Mouse (Mus musculus): ENCODE results near the gene Gm5294. TPM values are rescaled to one million over a fixed set of nuclear protein-coding genes. Genes with fewer than 3 reads are reported as not detected.

Gm5294 gene
- polyA plus RNA-seq, 1 experiment from 2014 or later = not detected

DNA sequence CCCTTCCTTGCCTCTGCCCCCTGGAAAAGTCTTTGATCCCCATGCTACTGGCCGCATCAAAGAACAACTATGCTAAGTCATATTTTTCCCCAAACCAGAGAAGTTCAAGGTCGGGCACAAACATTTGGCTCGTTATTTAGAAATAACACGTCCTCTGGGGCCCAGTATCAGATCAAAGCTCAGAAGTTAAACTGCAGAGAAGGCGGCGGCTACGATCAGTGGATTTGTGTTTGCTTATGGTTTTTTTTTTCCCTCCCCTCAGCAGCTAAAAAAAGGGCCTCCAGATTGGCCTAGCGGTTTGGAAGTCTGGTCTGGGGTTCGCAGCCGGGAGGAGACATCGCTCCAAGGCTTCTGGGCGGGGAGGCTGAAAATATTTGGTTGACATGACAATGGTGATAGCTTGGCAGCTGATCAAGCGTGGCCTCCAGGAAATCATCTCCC is 38.0 kb downstream of the Gm5294 start:
- Histone ChIP-seq H3K4me3 (ENCODE audit: control insufficient read depth in 1 of 2, insufficient read depth in 1 of 2, low read depth in 1 of 2, low read length in 2 of 2) (no peak overlapping the region), H3K9me3 (ENCODE audit: control insufficient read depth, low read length) (no peaks in the 10 kb centered on the region), H3K36me3 (ENCODE audit: control insufficient read depth, insufficient read depth, low read length) (no peaks in the 10 kb centered on the region), H3K4me2 (ENCODE audit: low read length) (no peak overlapping the region), H3K27ac (replicated peaks in 1 of 2; ENCODE audit: control insufficient read depth in 1 of 2, insufficient read depth in 1 of 2, low read depth in 2 of 2, low read length in 2 of 2) (no peak overlapping the region), H3K27me3 (ENCODE audit: control insufficient read depth, insufficient read depth, low read length) (no peaks in the 10 kb centered on the region), H3K9ac (ENCODE audit: low read length) (0 out of 2 replicates have a peak overlapping the region, but pooled peaks have one; percentile 5), H3K4me1 (ENCODE audit: control insufficient read depth in 2 of 2, insufficient read depth in 2 of 2, low read length in 2 of 2) (peaks cover 7 to 11% of the 10 kb centered on the region in 2 experiments)
- WGBS = 39% methylated on average over 13 of the region's 13 CpGs
- no peak for ATAC-seq (ENCODE audit: insufficient number of reproducible peaks, insufficient read depth, low FRiP score, low read depth)

DNA sequence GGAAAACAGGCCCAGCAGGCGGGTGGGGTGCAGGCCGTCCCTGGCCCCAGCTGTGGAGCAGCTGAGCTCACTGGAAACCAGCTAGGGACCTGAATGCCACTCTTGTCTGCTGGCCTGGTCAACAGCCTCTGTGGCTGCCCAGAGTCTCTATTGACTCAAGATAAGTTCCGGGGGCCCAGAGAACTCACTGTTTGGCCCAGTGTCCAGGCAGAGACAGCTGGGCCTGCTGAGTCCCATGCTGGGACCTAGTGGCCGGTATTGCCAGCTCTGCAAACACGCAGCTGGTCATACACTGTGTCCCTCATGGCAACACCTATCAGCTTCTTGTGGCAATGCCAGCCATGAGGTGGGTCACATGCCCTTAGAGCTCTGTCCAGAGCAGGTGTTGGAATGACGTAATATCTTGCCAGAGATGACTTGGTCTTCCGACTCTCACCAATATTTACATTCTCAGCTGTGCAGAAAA is 43.8 kb downstream of the Gm5294 start:
- no peaks in the 10 kb centered on the region for H3K27me3 ChIP-seq (ENCODE audit: control insufficient read depth, insufficient read depth, low read length)
- no peaks in the 10 kb centered on the region for H3K9me3 ChIP-seq (ENCODE audit: control insufficient read depth, low read length)
- H3K4me1 ChIP-seq (ENCODE audit: control insufficient read depth in 2 of 2, insufficient read depth in 2 of 2, low read length in 2 of 2) = peaks cover 6% of the 10 kb centered on the region in 2 experiments; a peak in 2 of 4 replicates
- no peak overlapping the region for H3K9ac ChIP-seq (ENCODE audit: low read length)
- no peak overlapping the region for H3K4me2 ChIP-seq (ENCODE audit: low read length)
- 68% methylated on average over 7 of the region's 7 CpGs for WGBS
- no peak for ATAC-seq (ENCODE audit: insufficient number of reproducible peaks, insufficient read depth, low FRiP score, low read depth)
- no peak overlapping the region for H3K4me3 ChIP-seq (ENCODE audit: control insufficient read depth in 1 of 2, insufficient read depth in 1 of 2, low read depth in 1 of 2, low read length in 2 of 2)
- no peak overlapping the region for H3K27ac ChIP-seq (replicated peaks in 1 of 2; ENCODE audit: control insufficient read depth in 1 of 2, insufficient read depth in 1 of 2, low read depth in 2 of 2, low read length in 2 of 2)
- no peaks in the 10 kb centered on the region for H3K36me3 ChIP-seq (ENCODE audit: control insufficient read depth, insufficient read depth, low read length)

DNA sequence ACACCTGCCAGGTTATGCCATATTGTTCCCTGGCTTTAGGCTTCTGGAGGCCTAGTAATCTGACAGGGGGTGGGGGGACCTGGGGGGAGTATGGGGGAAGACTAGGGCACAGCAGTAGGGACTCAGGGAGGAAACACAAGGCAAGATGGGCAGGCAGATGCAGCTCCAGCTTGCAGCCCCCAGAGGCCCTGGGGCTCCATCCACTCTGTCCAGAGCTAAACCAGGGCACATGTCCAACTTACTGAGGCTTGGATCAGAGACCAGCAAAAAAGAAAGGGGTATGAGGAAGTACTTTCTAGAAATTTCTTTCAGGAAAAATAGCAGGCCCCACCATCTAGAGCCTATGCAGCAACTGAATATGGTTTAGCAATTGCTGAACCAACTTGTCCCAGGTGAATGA is 44.3 kb downstream of the Gm5294 start:
- H3K27ac ChIP-seq (replicated peaks in 1 of 2; ENCODE audit: control insufficient read depth in 1 of 2, insufficient read depth in 1 of 2, low read depth in 2 of 2, low read length in 2 of 2) = no peak overlapping the region
- no peaks in the 10 kb centered on the region for H3K36me3 ChIP-seq (ENCODE audit: control insufficient read depth, insufficient read depth, low read length)
- no peaks in the 10 kb centered on the region for H3K9me3 ChIP-seq (ENCODE audit: control insufficient read depth, low read length)
- H3K4me2 ChIP-seq (ENCODE audit: low read length) = no peak overlapping the region
- peaks cover 6% of the 10 kb centered on the region in 2 experiments; a peak in 2 of 4 replicates for H3K4me1 ChIP-seq (ENCODE audit: control insufficient read depth in 2 of 2, insufficient read depth in 2 of 2, low read length in 2 of 2)
- H3K9ac ChIP-seq (ENCODE audit: low read length) = no peak overlapping the region
- no peak for ATAC-seq (ENCODE audit: insufficient number of reproducible peaks, insufficient read depth, low FRiP score, low read depth)
- H3K27me3 ChIP-seq (ENCODE audit: control insufficient read depth, insufficient read depth, low read length) = no peaks in the 10 kb centered on the region
- H3K4me3 ChIP-seq (ENCODE audit: control insufficient read depth in 1 of 2, insufficient read depth in 1 of 2, low read depth in 1 of 2, low read length in 2 of 2) = no peak overlapping the region

DNA sequence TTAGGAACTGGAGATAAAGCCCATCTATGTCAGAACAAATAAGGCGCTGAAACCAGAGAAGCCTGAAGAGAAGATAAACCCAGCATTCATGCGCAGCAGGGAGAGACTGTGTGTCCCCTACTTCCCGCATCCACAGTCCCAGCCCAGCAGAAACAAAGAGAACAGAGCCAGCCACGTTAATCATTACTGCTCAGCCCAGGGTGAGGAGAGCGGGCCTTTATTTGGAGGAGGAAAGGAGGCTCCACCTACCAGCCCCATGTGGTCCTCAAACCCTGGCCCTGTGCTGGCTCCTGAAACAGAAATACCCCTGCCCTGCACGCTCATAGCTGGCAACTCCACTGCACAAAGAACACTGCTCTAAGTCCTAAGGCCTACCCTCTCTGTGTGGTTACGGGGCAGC is 45.0 kb downstream of the Gm5294 start:
- Histone ChIP-seq H3K9ac (ENCODE audit: low read length) (no peak overlapping the region), H3K9me3 (ENCODE audit: control insufficient read depth, low read length) (no peaks in the 10 kb centered on the region), H3K27me3 (ENCODE audit: control insufficient read depth, insufficient read depth, low read length) (no peaks in the 10 kb centered on the region), H3K4me1 (ENCODE audit: control insufficient read depth in 2 of 2, insufficient read depth in 2 of 2, low read length in 2 of 2) (peaks cover 6% of the 10 kb centered on the region in 2 experiments; a peak in 2 of 4 replicates), H3K36me3 (ENCODE audit: control insufficient read depth, insufficient read depth, low read length) (no peaks in the 10 kb centered on the region), H3K27ac (replicated peaks in 1 of 2; ENCODE audit: control insufficient read depth in 1 of 2, insufficient read depth in 1 of 2, low read depth in 2 of 2, low read length in 2 of 2) (no peak overlapping the region), H3K4me2 (ENCODE audit: low read length) (no peak overlapping the region), H3K4me3 (ENCODE audit: control insufficient read depth in 1 of 2, insufficient read depth in 1 of 2, low read depth in 1 of 2, low read length in 2 of 2) (no peak overlapping the region)
- ATAC-seq (ENCODE audit: insufficient number of reproducible peaks, insufficient read depth, low FRiP score, low read depth) = no peak
- WGBS = 59% methylated on average over 7 of the region's 7 CpGs

DNA sequence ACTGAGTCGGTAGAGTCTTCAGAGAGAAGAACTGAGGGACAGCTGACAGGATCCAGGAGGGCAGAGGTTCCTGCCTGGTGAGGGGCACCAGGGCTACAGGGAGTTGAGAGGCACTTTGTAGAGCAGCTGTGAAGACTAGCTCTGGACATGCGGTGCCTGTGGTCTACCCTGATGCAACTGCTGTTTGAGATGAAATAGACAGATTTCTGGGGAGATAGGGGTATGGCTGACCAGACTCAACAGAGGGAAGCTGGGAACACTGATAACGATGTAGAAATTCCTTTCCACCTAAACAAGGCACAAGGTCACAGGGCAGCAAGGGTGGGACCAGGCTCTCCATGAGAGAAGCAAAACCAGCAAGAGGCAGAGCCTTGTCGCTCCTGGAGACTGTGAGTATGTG is 45.8 kb downstream of the Gm5294 start:
- no peak overlapping the region for H3K27ac ChIP-seq (replicated peaks in 1 of 2; ENCODE audit: control insufficient read depth in 1 of 2, insufficient read depth in 1 of 2, low read depth in 2 of 2, low read length in 2 of 2)

More for the DNA sequence above, 45.8 kb downstream of the Gm5294 start:
- Histone ChIP-seq H3K4me2 (ENCODE audit: low read length) (no peak overlapping the region), H3K9ac (ENCODE audit: low read length) (no peak overlapping the region), H3K4me1 (ENCODE audit: control insufficient read depth in 2 of 2, insufficient read depth in 2 of 2, low read length in 2 of 2) (peaks cover 6% of the 10 kb centered on the region in 2 experiments; a peak in 2 of 4 replicates), H3K4me3 (ENCODE audit: control insufficient read depth in 1 of 2, insufficient read depth in 1 of 2, low read depth in 1 of 2, low read length in 2 of 2) (no peak overlapping the region), H3K27me3 (ENCODE audit: control insufficient read depth, insufficient read depth, low read length) (no peaks in the 10 kb centered on the region), H3K9me3 (ENCODE audit: control insufficient read depth, low read length) (no peaks in the 10 kb centered on the region), H3K36me3 (ENCODE audit: control insufficient read depth, insufficient read depth, low read length) (no peaks in the 10 kb centered on the region)
- 40% methylated on average over 4 of the region's 4 CpGs for WGBS
- no peak for ATAC-seq (ENCODE audit: insufficient number of reproducible peaks, insufficient read depth, low FRiP score, low read depth)

Other genes with a start within 250 kb of the Gm5294 start
- 46.0 and 49.4 TPM in 2 replicates for gene Zfp68, start 200.3 kb upstream of the Gm5294 start, polyA plus RNA-seq (2014; fragmentation: Nextera tagmentation; extraction: Ambion mirVana)
- 7.1 TPM in 2 replicates for gene A430033K04Rik, start 197.2 kb upstream of the Gm5294 start, polyA plus RNA-seq (2014; fragmentation: Nextera tagmentation; extraction: Ambion mirVana)
- gene Fam20c, start 65.6 kb upstream of the Gm5294 start, polyA plus RNA-seq (2014; fragmentation: Nextera tagmentation; extraction: Ambion mirVana) = 7.7 and 8.7 TPM in 2 replicates
- gene Pdgfa, start 177.3 kb downstream of the Gm5294 start, polyA plus RNA-seq (2014; fragmentation: Nextera tagmentation; extraction: Ambion mirVana) = 51.5 and 53.3 TPM in 2 replicates